Mouse (Mus musculus): Measurements from ENCODE around the gene H2afb1. TPM values are rescaled to one million over a fixed set of nuclear protein-coding genes. Genes with fewer than 3 reads are reported as not detected.
"Not testable (repeated sequence)": the region's sequence is repeated elsewhere in the genome, so short reads cannot be mapped to it uniquely, and the experiment has no call there.

The H2afb1 gene
- not detected in 2 replicates for total RNA-seq (2015; ENCODE audit: low replicate concordance)
- not detected in 2 replicates for total RNA-seq (2017; ENCODE audit: low replicate concordance)

GRCm38 (mm10) chrX:117014457-117014856, at the start of gene H2afb1:
Gene H2afb1, plus strand, starts transcription at chrX:117014757.
- ATAC-seq (replicated peaks; ENCODE audit: low FRiP score, poor library complexity, severe bottlenecking) = not testable (repeated sequence)

- ATAC-seq (replicated peaks; ENCODE audit: low FRiP score, poor library complexity, severe bottlenecking) = no peak
These were observed 21.5 kb downstream of the H2afb1 start for GRCm38 (mm10) chrX:117036085-117036484.
